15 mouse cellular contexts compared by ENCODE assay signal in genomic region chr17:71204809-71205091, GRCm38 (mm10). TPM values are rescaled to one million over a fixed set of nuclear protein-coding genes. Genes with fewer than 3 reads are reported as not detected.
DNase-seq lines count a peak whose midpoint lies in the region; ATAC-seq and TF ChIP-seq lines count a peak whose summit lies in the region.
"Had no signal": no experiment of that assay in that cellular context is flagged by ENCODE, and none has a peak within 500 bp of the region (broad histone marks: within the 10 kb centered on the region; RNA-seq: fewer than 3 reads in every experiment).

No protein-coding gene starts in this region.

- no peak overlapping the region for H3K9ac ChIP-seq in lung, postnatal 0 days (replicated peaks; ENCODE audit: low read depth)
- H3K9ac ChIP-seq in intestine, embryonic 15.5 days = no peak overlapping the region
- H3K9ac ChIP-seq: lung, embryonic 14.5 days; stomach, embryonic 15.5 days had no signal

- ATAC-seq in lung, postnatal 0 days = no peak
- peak; percentile 48 for ATAC-seq in activated CD4-positive, CD25-positive, alpha-beta regulatory T cell, adult 4 months
- ATAC-seq in intestine, embryonic 15.5 days = no peak
- ATAC-seq in megakaryocyte, adult 5-6 weeks (ENCODE audit: poor library complexity, severe bottlenecking) = peak; percentile 22; the same call in 1 of the 2 replicates
- ATAC-seq: hindbrain, embryonic 16.5 days had no signal

- H3K4me2 ChIP-seq in lung, postnatal 0 days (replicated peaks; ENCODE audit: low read depth, low read length) = 0 out of 2 replicates have a peak overlapping the region, but pooled peaks have one; percentile 17
- 0 out of 2 replicates have a peak overlapping the region, but pooled peaks have one; percentile 12 for H3K4me2 ChIP-seq in intestine, embryonic 15.5 days (replicated peaks)
- H3K4me2 ChIP-seq: lung, embryonic 14.5 days; stomach, embryonic 15.5 days had no signal

- no peak overlapping the region for H3K4me3 ChIP-seq in lung, postnatal 0 days (ENCODE audit: low read depth, low read length)
- H3K4me3 ChIP-seq in intestine, embryonic 15.5 days (replicated peaks) = no peak overlapping the region
- H3K4me3 ChIP-seq: midbrain, embryonic 10.5 days; stomach, embryonic 15.5 days had no signal

- TF ChIP-seq EP300 in lung, postnatal 0 days (IDR thresholded peaks at IDR 0.05) = no peak

- H3K36me3 ChIP-seq in lung, postnatal 0 days (ENCODE audit: insufficient read depth, low read length) = no peaks in the 10 kb centered on the region
- no peaks in the 10 kb centered on the region for H3K36me3 ChIP-seq in intestine, embryonic 15.5 days
- H3K36me3 ChIP-seq: stomach, embryonic 15.5 days had no signal

- WGBS in lung, postnatal 0 days = 65% methylated on average over 6 of the region's 6 CpGs
- 65% methylated on average over 6 of the region's 6 CpGs for WGBS in intestine, embryonic 15.5 days

- H3K27me3 ChIP-seq in lung, postnatal 0 days (replicated peaks; ENCODE audit: insufficient read depth, low read length) = no peaks in the 10 kb centered on the region
- no peaks in the 10 kb centered on the region for H3K27me3 ChIP-seq in intestine, embryonic 15.5 days (replicated peaks)
- H3K27me3 ChIP-seq: stomach, embryonic 15.5 days had no signal

- no peak for DNase-seq in lung, postnatal 0 days (ENCODE audit: low spot score)
- DNase-seq in lung, postnatal 25 days (ENCODE audit: low spot score) = no peak
- DNase-seq in cerebellum, postnatal 36 days = no peak
- DNase-seq in adrenal gland, adult 8-10 months = no peak
- DNase-seq: cerebellum, adult 2 months; embryo, embryonic 11 days; gastrocnemius, postnatal 25 days; kidney, postnatal 14 days; lung, embryonic 14.5 days had no signal

- no peak overlapping the region for H3K27ac ChIP-seq in lung, postnatal 0 days (ENCODE audit: low read length)
- H3K27ac ChIP-seq in intestine, embryonic 15.5 days = no peak overlapping the region
- H3K27ac ChIP-seq: midbrain, embryonic 10.5 days; stomach, embryonic 15.5 days had no signal

- TF ChIP-seq CTCF in lung, postnatal 0 days (IDR thresholded peaks at IDR 0.05) = no peak

- H3K4me1 ChIP-seq in lung, postnatal 0 days (ENCODE audit: insufficient read depth, low read depth, low read length) = no peaks in the 10 kb centered on the region; the same call in 1 of the 2 replicates
- peaks cover 3% of the 10 kb centered on the region; the same call in 1 of the 2 replicates for H3K4me1 ChIP-seq in intestine, embryonic 15.5 days (replicated peaks)
- H3K4me1 ChIP-seq: stomach, embryonic 15.5 days had no signal

- no peaks in the 10 kb centered on the region for H3K9me3 ChIP-seq in lung, postnatal 0 days (ENCODE audit: low read length)
- no peaks in the 10 kb centered on the region for H3K9me3 ChIP-seq in intestine, embryonic 15.5 days
- H3K9me3 ChIP-seq: stomach, embryonic 15.5 days had no signal

RNA-seq across cellular contexts. Expression of gene Lpin2, which starts 22.4 kb away (rescaled TPM):
- 54.1 and 65.8 TPM in 2 replicates for polyA plus RNA-seq in lung, postnatal 0 days (2015; fragmentation: Nextera tagmentation; extraction: Ambion mirVana)
- 10 to 100 TPM; 15.2 to 26.6 TPM for polyA plus RNA-seq in activated CD4-positive, CD25-positive, alpha-beta regulatory T cell, adult 4 months (2017; shearing (Covaris generic))
- polyA plus RNA-seq in intestine, embryonic 15.5 days (2015; fragmentation: Nextera tagmentation; extraction: Ambion mirVana) = 22.5 and 25.9 TPM in 2 replicates
- total RNA-seq in megakaryocyte, adult 5-6 weeks (2015) = 21.7 and 25.3 TPM in 2 replicates
- total RNA-seq in megakaryocyte, adult 5-6 weeks (2017) = 31.4 and 38.1 TPM in 2 replicates
- 10 to 100 TPM; 43.3 to 68.5 (median 55.2) TPM for total RNA-seq in adrenal gland, adult 8-10 months (2022)

Comparison
In these comparisons a context has a peak if more than half of its experiments do, and no peak if none do; other contexts are left out.
1. ATAC-seq: peak in activated CD4-positive, CD25-positive, alpha-beta regulatory T cell, adult 4 months (single experiment) and megakaryocyte, adult 5-6 weeks (single experiment); none in lung, postnatal 0 days (single experiment) and intestine, embryonic 15.5 days (single experiment).